Mouse (Mus musculus) right cerebral cortex, postnatal 10 days (tissue): ENCODE measurements around the gene Lactbl1.

Source experiments
- DNase-seq, 2 experiments: peaks; one replicate each; pipeline ENCODE4 v3.0.0; 2021; ENCODE audit warnings: low spot score in 2 of 2

The Lactbl1 gene

DNA sequence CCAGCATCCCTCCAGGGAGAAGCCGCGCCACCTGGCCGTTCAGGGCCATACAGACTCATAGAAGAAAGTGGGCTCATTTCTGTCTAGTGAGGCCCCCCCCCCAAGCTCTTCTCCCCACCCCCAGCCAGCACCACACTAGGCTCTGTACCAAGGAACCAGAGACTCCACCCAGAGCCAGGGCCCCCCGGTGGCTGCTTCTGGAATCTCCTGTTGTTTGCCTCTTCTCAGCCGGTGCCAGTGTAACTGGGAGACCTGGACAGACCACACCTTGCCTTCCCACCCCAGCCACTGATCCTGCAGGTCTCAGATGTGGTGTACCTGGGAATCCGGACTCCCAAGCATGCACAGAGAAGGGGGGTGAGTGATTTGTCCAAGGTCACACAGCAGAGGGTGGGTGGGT, 62.1 kb downstream of the Lactbl1 start:
- no peak for DNase-seq

- no peak for DNase-seq
These were observed 63.0 kb downstream of the Lactbl1 start for GRCm38 (mm10) chr4:136685431-136685869.

DNA sequence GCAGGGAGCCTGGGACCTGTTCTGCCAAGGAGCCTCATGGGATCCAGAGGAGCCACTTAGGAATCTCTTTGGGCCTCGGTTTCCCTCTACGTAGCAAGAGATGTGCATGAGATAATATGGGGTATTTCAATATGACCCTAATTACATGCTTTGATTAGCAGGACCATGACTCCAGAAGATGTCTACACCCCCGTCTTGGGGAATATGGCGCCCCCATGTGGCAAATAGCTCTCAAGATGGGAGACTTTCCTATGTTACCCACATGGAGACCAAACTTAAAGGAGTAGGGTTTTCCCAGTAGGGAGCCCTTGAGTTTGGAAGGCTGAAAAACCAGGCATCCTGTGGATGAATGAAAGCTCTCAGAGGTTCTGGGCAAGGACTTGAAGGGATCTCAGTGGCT, 65.7 kb downstream of the Lactbl1 start:
- DNase-seq = no peak
